Mouse (Mus musculus): Measurements from ENCODE around the gene Traf3.

DNA sequence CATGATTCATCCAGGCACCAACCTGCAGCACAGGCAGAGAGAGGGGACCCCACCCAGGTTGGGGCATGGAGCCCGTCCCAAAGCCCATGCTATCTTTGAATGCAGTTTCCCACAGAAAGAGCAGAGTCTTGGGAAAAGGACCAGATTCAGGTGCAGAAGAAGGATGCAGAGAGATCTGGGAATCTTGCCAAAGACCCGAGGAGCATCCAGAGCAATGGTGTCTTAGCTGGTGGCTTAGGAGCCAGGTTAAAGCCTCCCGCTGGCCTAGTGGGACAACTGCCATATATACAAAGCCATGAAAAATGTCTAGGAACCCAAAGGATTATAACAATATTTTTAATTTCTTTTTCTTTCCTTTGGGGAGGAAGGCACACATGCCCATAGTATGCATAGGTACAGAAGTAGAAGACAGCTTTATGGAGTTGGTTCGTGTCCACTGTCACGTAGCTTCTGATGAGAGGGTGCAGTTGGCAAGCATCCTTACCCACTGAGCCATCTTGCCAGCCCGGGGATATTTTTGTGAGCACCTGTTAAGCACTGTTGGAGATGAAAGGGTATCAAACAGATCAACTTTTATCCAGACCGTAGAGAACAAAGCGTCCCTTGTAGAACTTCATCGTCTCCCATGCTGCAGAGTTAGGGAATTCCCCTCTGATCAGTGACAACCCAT is 45.1 kb upstream of the Traf3 start:
- TF ChIP-seq CTCF (IDR thresholded peaks at IDR 0.05; ENCODE audit: low read depth) (no peak), EP300 (IDR thresholded peaks at IDR 0.05; ENCODE audit: low read depth) (no peak)

All from liver, embryonic 14.5 days (tissue).